Mouse (Mus musculus): ENCODE results near the gene Plxdc1.

The Plxdc1 gene

DNA sequence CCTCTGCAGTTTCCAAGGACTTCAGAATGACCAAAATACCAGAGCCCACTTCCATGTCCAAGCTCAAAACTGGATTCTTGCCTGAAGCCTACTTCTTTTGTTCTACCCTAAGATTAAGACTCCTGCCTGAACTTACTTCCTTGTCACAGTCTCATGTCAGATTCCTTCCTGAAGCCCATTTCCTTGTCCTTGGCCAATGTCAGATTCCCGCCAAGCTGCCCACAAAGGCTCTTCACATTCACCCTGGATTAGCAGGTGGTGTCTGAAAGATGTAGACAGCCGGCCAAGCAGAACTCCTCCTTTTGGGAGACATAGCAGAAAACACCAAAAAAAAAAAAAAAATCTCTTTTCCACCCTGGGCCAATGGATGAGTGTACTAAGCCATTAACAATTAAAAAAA is 70.8 kb downstream of the Plxdc1 start:
- DNase-seq (ENCODE audit: low spot score in 2 of 2) = no peak

DNA sequence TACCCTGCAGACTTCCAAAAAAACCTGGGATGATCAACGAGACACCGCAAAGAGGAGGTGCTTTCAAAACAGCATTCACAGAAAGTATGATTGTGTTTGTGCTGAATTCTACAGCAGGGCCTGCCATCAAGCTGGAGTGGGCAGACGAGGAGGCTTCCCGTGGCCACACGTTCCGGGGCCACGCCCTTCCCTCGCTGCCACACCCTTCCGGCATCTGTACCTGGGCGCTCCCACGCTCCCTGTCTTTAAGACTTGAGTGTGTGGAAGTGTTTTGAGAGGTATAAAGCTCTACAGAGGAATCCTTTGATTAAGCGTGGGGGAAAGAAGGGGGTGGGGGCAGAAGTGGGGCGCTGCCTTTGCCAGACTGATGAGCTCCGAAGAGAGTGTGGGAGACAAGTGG is 73.1 kb downstream of the Plxdc1 start:
- DNase-seq (ENCODE audit: low spot score in 2 of 2) = no peak

DNA sequence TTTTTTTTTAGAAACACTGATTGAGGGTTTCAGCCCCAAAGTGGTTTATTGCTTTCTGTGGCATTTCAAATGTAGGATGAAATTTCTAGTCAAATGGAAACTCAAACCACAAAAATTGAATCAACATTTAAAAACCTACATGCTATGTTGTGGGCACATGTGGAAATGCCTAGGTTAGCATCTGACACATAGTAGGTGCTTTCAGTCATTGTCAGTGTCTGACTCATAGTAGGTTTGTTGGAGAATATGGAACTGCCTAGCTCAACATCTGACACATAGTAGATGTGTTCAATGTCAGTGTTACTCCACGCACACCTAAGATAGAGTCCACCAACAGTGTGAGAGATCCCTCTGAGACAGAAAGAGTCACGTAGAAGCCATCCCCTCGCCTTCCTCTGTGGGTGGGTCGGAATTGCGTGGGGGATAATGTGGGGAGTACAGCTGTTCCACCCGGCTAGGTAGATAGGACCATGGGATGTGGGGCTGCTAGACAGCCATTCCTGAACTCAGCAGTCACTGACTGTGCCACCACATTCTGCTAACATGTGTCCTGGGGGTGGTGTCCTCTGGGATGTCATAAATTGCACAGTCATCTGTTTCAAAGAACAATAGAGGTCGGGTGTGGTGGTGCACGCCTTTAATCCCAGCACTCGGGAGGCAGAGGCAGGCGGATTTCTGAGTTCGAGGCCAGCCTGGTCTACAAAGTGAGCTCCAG is 77.5 kb downstream of the Plxdc1 start:
- DNase-seq (ENCODE audit: low spot score in 2 of 2) = no peak

DNA sequence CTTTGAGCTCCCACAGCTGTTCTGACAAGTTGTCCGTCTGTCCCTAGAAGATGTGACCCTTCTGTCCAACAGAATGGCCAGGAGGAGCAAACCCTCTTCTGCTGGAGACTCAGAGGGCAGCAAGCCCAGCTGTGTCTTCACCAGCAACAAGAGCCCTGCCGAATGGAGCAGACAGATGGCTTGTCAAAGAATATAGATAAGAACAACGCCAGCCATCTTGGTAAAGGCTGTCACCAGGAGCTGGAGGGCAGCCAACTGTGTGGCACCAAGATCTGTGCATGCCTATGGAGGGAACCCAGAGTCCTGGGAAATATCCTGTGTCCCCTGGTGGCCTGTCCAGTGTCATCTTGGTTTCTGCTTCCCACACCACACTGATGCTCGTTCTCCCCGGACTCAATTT is 78.3 kb downstream of the Plxdc1 start:
- peak in 1 of 2 experiments; percentile 20 for DNase-seq (ENCODE audit: low spot score in 2 of 2)

DNA sequence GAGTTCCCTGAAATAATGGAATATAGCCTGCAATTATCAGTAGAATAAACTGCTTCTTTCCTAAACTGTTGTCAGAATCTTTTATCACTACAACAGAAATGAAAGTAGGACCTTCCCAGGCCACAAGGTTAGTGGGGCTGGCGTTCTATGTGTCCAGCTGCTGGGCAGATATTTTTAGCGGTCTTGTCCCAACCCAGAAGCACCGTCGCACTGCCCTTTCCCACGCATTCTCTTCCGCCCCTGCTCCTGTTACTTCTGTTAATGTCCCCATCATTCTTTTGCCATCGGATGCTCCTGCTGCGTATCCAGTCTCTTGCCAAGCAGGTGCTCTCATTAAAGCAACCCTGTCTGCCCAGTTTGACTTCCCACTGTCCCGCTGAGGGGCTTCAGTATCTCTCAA is 79.3 kb downstream of the Plxdc1 start:
- DNase-seq (ENCODE audit: low spot score in 2 of 2) = no peak

DNA sequence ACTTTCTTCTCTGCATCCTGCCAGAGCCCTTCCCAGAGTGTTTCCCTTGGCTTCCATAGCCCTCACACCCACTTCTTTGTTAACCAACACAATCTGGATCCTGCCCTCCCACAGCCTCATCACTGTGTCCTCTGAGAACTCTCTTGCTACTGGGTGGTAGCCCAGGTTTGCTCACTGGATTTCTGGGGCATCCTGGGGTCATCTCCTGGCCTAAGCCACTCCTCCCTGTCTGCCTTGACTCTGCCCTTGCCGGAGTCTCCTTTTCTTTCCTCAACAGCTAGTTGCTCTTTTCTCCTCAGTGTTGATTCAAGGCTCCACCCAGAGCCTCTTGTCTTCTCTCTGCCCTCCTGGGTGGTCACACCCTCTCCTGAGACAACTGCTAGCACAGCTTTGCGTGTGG is 80.3 kb downstream of the Plxdc1 start:
- no peak for DNase-seq (ENCODE audit: low spot score in 2 of 2)

DNA sequence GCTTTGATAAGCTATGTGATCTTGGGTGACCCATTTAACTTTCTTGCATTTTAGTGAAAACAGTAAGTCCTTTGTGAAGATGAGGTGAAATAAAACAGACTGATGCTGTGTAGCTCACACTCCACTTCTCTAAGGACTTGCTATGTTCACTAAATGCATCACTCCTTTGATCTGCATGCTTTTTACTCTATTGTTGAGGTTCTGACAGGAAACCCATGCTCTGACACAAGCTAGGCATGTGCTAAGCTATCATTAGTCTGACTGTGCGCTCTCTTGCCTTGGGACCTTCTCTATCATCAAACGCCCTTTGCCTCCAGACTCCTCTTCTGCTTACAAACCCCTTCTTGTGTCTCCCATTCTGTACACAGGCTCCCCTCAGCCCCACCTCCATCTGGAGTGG is 80.7 kb downstream of the Plxdc1 start:
- no peak for DNase-seq (ENCODE audit: low spot score in 2 of 2)

DNA sequence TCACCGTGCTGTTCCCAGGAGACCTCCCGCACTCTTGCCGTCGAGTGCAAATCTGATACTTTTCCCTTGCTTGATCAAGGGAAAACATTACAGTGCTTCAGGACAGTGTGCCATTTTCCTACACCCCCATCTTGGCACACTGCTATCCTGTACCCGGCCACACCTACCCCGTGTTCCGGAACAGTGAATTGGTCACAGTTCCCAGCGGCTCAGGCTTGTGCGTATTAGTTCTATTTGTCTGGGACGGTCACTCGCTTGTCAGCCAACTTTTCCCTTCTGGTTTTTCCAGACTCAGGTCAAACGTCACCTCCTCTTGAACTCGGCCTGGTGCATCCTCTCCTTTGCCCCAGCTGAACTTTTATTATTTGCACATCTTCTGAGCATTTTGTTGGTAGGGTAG is 81.4 kb downstream of the Plxdc1 start:
- no peak for DNase-seq (ENCODE audit: low spot score in 2 of 2)

DNA sequence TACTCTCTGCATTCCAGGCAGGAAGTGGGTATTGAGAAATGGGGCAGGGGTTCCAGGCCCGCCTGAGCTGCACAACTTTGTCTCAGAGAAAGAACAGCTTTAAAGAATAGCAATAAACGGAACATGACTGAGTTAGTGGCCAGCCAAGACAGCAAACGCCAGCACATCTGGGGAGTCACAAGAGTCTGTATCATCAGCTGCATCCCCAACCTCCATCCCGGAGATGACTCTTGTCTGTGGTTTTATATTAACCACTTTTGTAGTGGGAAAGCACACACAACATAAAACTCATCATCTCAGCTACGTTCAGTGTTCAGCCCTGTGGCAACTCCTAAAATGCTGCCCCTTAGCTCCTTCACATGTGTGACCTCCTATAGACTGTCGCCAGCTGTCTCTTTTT is 84.4 kb downstream of the Plxdc1 start:
- DNase-seq (ENCODE audit: low spot score in 2 of 2) = no peak

DNA sequence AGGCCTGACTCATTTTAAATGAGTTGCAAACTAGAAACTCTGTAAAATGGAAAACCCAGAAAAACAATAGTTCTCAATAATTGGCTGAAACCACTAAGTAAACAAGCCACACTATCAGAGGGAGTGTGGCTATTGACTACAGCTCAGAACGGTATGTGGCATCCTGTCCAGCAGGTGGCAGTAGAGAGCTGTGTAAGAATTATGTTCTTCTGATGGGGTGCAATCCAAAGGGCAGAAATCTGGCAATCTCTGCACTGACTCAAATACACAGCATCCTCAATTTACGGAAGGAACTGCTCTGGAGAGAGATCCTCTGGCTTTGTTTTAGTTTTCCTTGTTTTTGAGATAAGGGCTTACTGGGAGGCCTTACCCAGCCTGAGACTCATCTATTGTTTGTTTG is 86.4 kb downstream of the Plxdc1 start:
- peak; percentile 79 to 92 for DNase-seq (ENCODE audit: low spot score in 2 of 2)

DNA sequence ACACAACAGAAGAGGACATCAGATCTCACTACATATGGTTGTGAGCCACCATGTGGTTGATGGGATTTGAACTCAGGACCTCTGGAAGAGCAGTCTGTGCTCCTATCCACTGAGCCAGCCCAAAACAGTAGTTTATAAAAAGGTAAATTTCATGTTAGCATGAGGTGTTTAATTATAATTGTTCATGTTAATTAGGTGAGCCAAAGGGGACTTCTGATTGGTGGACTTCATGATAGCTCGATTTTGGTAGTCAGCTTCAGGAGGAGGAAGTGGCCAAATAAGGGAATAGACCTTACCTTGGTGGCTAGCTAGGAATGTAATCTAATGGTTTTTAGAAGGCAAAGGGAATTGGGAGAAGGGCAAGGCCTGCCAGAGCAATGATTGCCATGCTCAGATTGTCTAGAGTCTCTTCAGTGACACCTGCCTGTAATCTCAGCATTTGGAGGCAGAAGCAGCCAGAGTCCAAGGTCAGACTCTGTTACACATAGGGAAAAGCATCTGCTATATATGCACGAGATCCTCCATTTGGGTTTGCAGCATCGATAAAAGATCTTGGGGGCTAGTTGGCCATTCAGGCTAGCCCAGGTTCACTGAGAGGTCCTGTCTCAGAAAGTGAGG is 88.6 kb downstream of the Plxdc1 start:
- DNase-seq (ENCODE audit: low spot score in 2 of 2) = no peak

DNA sequence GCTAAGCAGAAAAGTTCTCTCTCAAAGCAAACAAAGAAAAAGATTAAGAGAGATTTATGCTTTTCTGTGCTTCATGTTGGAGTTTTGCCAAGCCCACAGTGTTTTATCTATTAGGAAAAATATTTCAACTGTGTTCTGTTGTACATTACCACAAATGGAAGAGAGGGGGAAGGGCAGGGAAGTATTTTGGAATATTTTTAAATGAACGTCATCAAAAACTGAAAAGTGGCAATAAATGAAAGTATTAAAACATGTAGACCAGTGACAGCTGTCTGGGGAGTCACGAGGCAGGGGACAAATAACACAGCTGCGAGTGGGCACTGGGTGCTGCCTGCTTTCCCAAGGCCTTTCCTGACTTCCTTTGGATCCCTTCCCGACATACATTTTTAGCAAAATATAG is 89.6 kb downstream of the Plxdc1 start:
- DNase-seq (ENCODE audit: low spot score in 2 of 2) = no peak

DNA sequence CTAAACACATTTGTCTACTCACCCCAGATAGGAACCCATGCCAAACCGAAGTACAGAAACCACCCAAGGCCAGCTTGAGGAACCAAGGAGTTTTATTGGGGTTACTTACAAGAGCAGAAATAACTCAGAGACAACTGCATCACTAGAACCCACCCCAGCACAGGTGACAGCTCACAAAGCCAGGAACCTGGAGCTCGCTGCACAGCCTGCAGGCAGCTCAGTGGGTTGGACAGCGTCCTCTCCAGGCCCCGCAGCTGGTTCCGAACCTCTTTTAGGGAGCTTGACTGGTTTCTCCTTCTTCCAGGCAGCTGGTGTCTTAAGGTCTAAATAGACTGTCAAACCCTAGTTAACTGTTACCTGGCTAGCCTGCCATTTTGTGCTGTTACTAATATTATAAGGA is 94.4 kb downstream of the Plxdc1 start:
- DNase-seq (ENCODE audit: low spot score in 2 of 2) = no peak

DNA sequence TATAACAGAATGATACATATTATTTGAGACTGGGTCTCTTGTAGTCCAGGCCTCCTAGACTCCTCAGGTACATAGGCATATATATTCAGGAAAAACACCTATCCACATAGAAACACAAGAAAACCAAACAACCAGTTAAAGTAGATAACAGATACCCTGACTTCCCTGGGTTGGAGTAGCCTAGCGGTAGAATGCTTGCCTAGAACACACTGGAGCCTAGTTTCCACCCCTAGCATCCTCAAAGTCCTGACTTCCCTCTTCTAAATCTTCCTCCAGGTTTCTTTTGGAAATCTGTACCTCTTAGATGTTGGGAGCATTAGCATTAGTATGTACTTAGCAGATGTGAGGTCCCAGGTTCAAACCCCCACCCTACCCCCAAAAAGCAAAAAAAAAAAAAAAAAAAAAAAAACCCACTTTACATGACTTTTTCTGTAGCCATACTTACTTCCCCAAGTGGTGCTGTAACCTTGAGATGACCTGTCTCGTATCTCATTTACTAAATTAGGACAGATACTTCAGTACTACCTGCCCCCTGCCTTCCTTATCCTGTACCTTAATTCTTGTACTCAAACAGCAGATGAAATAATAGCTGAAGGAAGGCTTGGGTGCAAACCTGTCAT is 100.8 kb downstream of the Plxdc1 start:
- DNase-seq (ENCODE audit: low spot score in 2 of 2) = no peak

DNA sequence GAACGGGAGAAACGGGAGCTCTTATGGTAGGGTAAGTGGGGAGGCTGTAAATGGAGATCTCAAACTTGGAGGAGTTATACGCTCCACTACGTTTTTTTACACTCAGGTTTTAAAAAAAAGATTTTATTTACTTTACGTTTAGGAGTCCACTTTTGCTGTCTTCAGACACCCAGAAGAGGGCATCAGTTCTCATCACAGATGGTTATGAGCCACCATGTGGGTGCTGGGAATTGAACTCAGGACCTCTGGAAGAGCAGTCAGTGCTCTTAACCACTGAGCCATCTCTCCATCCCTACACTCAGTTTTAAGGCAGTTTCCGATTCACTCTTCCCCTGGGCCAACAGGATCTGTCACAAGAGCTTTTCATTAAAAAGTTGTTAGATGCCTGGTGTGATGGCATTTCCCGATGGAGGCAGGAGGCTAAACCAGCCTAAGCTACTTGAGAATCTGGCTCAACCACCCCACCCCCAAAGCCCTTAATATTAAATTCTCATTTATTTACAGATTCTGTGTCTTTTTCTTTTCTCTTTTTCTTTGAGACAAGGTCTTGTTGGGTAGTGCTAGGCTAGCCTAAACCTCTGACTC is 101.6 kb downstream of the Plxdc1 start:
- DNase-seq (ENCODE audit: low spot score in 2 of 2) = no peak

DNA sequence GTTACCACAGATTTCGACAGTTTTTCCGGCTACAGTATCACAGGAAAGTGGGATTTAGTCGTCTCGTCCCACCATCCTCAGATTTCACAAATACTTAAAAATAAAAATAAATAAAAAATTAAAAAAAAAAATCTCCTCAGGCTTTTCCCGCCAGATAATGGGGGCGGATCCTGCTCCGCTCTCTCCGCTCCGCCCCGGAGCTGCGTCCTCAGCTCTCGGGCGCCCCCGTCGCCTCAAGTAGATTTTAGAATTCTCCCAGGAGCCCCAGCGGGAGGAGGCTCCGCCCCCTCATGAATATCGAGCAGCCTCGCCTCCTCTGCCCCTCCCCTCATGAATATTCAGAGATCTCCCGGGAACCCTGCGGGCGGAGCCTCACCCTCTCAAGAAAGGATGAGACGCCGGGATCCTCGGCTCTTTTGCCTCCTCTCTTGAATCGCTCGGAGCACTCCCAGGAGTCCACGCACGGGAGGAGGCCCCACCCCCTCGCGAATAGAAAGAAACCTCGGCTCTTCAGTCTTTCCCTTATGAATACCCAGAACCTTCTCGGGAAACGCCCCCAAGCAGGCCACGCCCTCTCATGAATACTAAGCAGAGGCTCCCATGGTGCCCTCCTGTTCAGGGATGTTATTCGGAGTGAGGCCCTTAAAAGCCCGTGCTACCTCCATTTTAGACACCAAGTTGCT is 102.2 kb downstream of the Plxdc1 start, which contains the start of gene Fbxo47:
Gene Fbxo47 (minus strand): TSS at position 237 of the 683 bp plus-strand sequence.
- peak; percentile 96 to 97 for DNase-seq (ENCODE audit: low spot score in 2 of 2)

DNA sequence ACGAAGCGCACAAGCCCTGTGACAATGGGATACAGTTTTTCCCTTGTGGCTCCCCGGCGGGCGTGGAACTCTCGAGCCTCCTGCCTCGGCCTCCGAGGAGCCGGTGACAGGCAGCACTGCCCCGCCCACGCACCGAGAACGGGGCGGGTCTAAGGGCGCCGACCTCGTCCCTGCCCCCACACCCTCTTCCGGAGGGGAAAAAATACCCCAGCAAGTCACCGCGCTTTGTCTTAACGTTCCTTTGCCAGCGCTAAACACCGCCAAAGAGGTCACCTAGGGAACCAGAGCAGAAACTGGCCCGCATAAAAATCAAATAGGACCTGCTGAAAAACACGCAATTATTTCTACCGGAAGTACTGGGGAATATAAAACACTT is 102.7 kb downstream of the Plxdc1 start:
- peak; percentile 83 to 91 for DNase-seq (ENCODE audit: low spot score in 2 of 2)

DNA sequence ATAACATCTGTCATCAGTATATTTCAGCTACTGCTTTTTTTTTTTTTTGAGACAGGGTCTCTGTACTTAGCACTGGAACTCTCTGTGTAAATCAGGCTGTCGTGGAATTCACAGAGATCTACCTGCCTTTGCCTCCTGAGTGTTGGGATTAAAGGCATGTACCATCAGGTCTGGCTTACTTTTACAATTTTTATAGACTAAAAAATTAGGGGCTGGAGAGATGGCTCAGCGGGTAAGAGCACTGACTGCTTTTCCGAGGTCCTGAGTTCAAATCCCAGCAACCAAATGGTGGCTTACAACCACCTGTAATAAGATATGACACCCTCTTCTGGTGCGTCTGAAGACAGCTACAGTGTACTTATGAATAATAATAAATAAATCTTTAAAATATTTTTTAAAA is 105.9 kb downstream of the Plxdc1 start:
- no peak for DNase-seq (ENCODE audit: low spot score in 2 of 2)

DNA sequence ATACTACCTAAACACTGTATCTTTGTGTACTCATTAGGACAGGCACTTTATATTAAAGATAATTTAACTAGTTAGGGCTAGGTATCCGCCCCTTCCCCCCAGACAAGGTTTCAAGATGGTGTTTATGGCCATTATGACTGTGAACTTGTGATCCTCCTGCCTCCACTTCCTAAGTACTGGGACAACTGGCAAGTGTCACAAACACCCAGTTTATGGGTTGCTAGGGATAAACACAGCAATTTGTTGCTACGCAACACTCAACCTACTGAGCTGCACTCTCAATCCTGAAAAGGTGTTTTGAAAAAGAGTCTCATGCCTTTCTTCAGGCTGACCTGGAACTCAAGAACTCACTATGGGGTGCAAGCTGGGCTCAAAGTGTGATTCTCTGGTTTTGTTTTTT is 108.9 kb downstream of the Plxdc1 start:
- DNase-seq (ENCODE audit: low spot score in 2 of 2) = no peak

DNA sequence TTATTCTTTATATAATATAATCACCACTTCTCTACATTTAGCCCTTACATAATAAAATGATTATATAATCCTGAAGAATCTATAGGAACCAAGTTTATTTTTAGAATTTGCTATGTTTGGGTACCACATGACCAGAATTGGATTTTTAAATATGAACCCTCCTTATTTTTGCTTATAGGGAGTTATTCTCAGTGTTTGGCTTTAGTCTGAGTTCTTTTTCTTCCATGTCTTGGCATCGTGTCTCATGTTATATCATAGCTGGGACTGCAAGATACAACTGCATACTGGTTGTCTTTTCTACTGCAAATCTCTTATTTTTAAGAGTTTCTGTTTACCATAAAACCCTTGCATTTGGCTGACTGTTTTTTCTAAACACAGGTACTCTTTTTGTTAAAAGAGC is 111.8 kb downstream of the Plxdc1 start:
- no peak for DNase-seq (ENCODE audit: low spot score in 2 of 2)
